Mouse (Mus musculus) splenic B cell, adult 2 months (primary cell): ENCODE measurements around the gene Ap1g1.

ENCODE experiments used
- DNase-seq: peaks from one replicate; pipeline ENCODE4 v3.0.0-alpha.2; 2011; ENCODE audit warnings: low read depth, low spot score
- H3K27me3 ChIP-seq: 2 replicates; pipeline ENCODE4 v1.6.1; 2012; ENCODE audit warnings: mild to moderate bottlenecking, low read length, moderate library complexity, mixed read lengths; ENCODE audit not compliant: control insufficient read depth, poor library complexity, insufficient read depth, severe bottlenecking
- H3K36me3 ChIP-seq: 2 replicates; pipeline ENCODE4 v1.6.1; 2012; ENCODE audit warnings: mild to moderate bottlenecking, low read length, moderate library complexity, mixed read lengths; ENCODE audit not compliant: control insufficient read depth, poor library complexity, insufficient read depth, severe bottlenecking

The Ap1g1 gene

GRCm38 (mm10) chr8:109760221-109760620 is 18.1 kb upstream of the Ap1g1 start:
- Histone ChIP-seq H3K36me3 (no peaks in the 10 kb centered on the region), H3K27me3 (no peaks in the 10 kb centered on the region; the same call in 1 of the 2 replicates)
- DNase-seq = no peak

- DNase-seq = no peak
- Histone ChIP-seq H3K27me3 (no peaks in the 10 kb centered on the region; the same call in 1 of the 2 replicates), H3K36me3 (no peaks in the 10 kb centered on the region)
Observed at GRCm38 (mm10) chr8:109764031-109764430, 14.3 kb upstream of the Ap1g1 start.

GRCm38 (mm10) chr8:109766081-109766480 is 12.3 kb upstream of the Ap1g1 start:
- no peaks in the 10 kb centered on the region for H3K36me3 ChIP-seq
- no peaks in the 10 kb centered on the region; the same call in 1 of the 2 replicates for H3K27me3 ChIP-seq
- no peak for DNase-seq

- DNase-seq = no peak
Observed at GRCm38 (mm10) chr8:109773154-109773553, 5.2 kb upstream of the Ap1g1 start.

GRCm38 (mm10) chr8:109777851-109778250 is 503 bp upstream of the Ap1g1 start:
- no peaks in the 10 kb centered on the region for H3K27me3 ChIP-seq
- no peaks in the 10 kb centered on the region for H3K36me3 ChIP-seq
- DNase-seq = no peak

More at GRCm38 (mm10) chr8:109773154-109773553, 5.2 kb upstream of the Ap1g1 start:
- no peaks in the 10 kb centered on the region for H3K27me3 ChIP-seq
- H3K36me3 ChIP-seq = no peaks in the 10 kb centered on the region

DNA sequence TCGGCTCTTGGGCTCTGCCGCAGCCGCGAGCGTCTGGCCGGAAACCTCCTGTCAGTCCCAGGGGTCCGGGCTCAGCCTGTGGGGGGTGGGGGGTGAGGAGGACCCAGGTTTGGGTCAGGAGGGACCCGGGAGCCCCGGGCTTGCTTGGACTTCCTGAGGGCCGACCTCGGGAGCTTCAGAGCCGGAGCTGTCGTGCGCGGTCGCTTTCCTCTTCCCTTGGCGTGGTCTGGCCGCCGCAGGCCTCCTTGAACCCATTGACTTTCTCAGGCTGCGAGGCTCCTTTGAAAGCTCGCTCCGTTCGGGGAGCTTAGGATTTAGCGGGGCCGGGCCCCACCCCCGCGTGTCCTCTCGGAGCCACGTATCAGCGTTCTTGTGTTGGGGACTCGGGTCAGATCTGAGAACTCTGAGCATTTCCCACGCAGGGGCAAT is 653 bp downstream of the Ap1g1 start:
- no peak for DNase-seq
- H3K36me3 ChIP-seq = no peaks in the 10 kb centered on the region
- no peaks in the 10 kb centered on the region for H3K27me3 ChIP-seq

GRCm38 (mm10) chr8:109779431-109780228 is 1.3 kb downstream of the Ap1g1 start:
- Histone ChIP-seq H3K27me3 (no peaks in the 10 kb centered on the region), H3K36me3 (no peaks in the 10 kb centered on the region)
- peak; percentile 28 for DNase-seq

DNA sequence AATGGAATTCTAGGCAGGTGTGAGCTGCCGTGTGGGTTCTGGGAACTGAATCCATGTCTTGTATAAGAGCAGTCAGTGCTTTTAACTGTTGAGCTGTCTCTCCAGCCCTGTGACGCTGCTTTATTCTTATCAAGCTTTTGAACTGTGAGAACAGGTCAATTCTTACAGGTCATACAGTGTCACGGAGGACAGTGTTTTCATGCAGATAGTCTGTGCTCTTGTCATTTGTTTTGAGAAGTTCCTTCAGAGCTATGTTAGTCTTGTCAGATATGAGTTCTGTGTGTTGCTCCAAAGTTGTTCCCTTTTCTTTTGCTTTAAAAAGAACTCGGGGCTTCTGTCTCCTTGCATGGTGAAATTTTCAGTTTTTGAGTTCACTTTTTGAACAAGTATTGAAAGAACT is 2.2 kb downstream of the Ap1g1 start:
- DNase-seq = no peak
- Histone ChIP-seq H3K27me3 (no peaks in the 10 kb centered on the region), H3K36me3 (no peaks in the 10 kb centered on the region)

- no peaks in the 10 kb centered on the region for H3K27me3 ChIP-seq
- no peak for DNase-seq
- H3K36me3 ChIP-seq = no peaks in the 10 kb centered on the region
Observed at GRCm38 (mm10) chr8:109790938-109791337, 12.6 kb downstream of the Ap1g1 start.

DNA sequence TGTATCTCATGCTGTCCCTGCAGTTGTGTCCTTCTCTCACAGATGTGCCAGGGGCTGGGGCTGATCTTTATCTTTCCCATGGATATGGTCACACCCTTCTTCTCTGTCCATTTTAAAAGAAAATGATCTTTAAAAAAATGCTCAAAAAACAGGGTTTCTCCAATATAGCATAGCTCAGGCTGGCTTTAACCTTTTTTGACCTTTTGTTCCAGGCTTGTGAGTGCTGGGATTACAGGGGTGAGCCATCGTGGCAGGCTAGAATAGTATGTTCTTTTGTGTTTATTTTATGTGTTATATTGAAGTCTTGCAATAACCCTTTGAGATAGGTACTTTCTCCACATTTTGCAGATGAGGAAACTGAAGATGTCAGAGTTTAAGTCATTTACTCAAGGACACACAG is 16.8 kb downstream of the Ap1g1 start:
- no peak for DNase-seq
- H3K27me3 ChIP-seq = no peaks in the 10 kb centered on the region
- H3K36me3 ChIP-seq = no peaks in the 10 kb centered on the region

GRCm38 (mm10) chr8:109798721-109799120 is 20.4 kb downstream of the Ap1g1 start:
- no peak for DNase-seq
- no peaks in the 10 kb centered on the region for H3K27me3 ChIP-seq

DNA sequence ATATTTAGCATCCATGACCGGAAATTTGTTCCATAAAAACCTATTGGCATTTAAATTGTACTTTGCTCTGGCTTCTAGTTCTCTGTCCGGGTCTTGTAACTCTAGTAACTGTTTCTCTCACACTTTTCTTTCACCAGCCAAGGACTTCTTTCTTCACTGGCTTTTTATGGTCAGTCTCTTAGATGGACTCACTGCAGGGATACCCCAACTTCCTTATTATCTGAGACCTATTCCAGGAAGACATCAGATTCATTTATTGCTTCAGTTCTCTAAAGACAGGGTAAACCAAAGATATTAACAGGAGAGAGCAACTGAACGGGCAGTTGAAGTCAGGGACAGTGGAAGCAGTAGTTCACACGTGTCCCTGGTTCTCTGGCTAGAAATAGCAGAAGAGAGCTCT is 20.9 kb downstream of the Ap1g1 start:
- Histone ChIP-seq H3K36me3 (peaks cover 6% of the 10 kb centered on the region), H3K27me3 (no peaks in the 10 kb centered on the region)
- no peak for DNase-seq

More at GRCm38 (mm10) chr8:109798721-109799120, 20.4 kb downstream of the Ap1g1 start:
- peaks cover 4% of the 10 kb centered on the region; the same call in 1 of the 2 replicates for H3K36me3 ChIP-seq

- DNase-seq = no peak
- H3K36me3 ChIP-seq = peaks cover 6% of the 10 kb centered on the region
- H3K27me3 ChIP-seq = no peaks in the 10 kb centered on the region
Observed at GRCm38 (mm10) chr8:109800325-109800724, 22.0 kb downstream of the Ap1g1 start.

GRCm38 (mm10) chr8:109803211-109803610 is 24.9 kb downstream of the Ap1g1 start:
- no peak for DNase-seq
- Histone ChIP-seq H3K36me3 (peaks cover 6% of the 10 kb centered on the region), H3K27me3 (no peaks in the 10 kb centered on the region)

- H3K27me3 ChIP-seq = no peaks in the 10 kb centered on the region
Observed at GRCm38 (mm10) chr8:109803801-109804200, 25.4 kb downstream of the Ap1g1 start.

More at GRCm38 (mm10) chr8:109803801-109804200, 25.4 kb downstream of the Ap1g1 start:
- DNase-seq = no peak
- peaks cover 6% of the 10 kb centered on the region for H3K36me3 ChIP-seq
